Mouse (Mus musculus): ENCODE data around the gene Ppp2r1b. TPM values are rescaled to one million over a fixed set of nuclear protein-coding genes. Genes with fewer than 3 reads are reported as not detected.

The Ppp2r1b gene
- total and polyA plus RNA-seq, 3 experiments, result 6.4 to 44.4 (median 38.4) TPM

DNA sequence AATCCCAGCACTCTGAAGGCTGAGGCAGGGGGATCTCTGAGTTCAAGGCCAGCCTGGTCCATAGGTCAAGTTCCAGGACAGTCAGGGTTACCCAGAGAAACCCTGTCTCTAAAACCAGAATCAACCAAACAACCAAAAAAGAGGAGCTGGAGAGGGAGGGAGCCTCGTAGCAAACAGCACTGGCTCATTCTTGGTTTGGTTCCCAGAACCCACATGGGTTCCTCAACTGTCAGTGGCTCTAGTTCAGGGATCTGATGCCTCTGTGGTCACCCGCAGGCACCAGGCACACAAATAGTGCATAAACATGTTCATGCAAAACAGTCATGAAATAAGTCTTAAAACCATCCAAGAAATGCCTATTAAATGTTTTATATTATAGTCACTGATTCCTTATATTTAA, 23.1 kb downstream of the Ppp2r1b start:
- DNase-seq, result no peak

DNA sequence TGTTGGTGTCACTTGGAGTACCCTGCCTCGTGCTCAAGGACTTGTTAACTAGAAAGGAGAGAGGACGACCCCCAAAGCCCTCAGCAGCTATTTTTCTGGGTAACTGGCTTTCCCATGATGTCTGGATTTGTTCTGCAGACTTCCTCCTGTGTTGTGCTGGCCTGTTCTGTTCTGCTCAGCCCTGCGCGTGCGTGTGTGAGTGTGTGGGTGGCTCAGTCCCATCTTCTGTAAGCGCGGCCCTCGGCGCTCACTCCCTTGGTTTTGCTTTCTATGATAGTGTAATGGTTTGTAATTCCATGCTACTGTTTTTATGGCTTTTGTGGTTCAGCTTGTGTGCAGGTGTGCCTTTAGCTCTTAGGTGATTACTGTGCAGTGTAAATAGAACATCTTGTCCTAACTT, 28.1 kb downstream of the Ppp2r1b start:
- no peak for DNase-seq

DNA sequence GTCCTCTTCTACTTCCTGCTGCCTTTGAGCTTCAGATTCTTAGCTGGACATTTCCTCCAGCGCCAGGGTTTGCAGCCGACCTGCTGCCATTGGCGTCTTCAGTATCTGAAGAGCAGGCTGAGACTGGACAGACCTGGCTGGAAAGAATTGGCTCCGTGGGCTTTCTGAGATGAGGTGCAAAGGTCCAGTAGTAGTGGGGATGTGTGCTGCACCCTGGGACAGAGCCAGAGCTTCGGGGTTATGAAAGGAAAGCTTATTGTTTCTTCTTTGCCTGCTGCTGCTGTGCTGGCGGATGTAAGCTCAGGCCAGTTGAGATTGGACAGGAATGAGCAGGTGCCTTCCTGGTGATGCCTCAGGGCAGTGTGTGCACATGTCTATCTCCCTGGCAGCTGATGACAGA, 28.9 kb downstream of the Ppp2r1b start:
- DNase-seq, result no peak

DNA sequence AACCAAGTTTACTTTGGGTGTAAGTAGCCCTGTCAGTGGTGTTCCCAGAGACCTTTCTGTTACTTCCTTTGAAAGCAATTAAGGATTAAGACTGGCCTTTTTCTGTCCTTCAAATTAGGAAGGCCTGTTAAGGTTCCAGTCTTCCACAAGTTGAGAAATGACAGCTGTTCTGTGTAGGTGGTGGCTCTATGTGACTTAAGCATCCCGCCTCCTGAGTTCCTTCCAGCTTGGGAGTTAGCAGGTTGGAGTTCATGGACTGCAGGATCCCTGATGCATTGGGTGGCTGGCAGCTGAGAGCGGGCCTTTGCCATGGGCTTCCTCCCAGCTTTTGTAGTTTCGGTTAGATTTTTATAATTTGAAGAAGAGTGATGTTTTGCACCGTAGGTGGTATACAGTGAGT, 30.4 kb downstream of the Ppp2r1b start:
- DNase-seq, result no peak

DNA sequence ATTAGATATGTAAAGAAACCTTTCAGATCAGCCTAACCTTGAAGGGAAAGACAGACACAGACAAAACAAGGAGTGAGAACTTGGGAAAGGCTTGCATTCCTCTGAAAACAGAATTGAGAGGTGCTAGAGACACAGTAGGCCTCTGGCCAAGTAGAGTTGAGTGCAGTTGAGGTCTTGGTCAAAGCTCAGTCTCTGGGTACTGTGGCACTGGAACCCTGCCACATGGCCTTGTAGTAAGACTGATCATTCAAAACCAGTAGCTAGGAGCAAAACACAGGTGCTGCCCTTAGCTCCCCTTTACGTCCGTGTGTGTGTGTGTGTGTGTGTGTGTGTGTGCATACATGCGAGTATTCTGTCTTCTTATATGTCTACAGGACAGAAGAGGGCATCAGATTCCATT, 31.2 kb downstream of the Ppp2r1b start:
- DNase-seq, result peak; percentile 78

DNA sequence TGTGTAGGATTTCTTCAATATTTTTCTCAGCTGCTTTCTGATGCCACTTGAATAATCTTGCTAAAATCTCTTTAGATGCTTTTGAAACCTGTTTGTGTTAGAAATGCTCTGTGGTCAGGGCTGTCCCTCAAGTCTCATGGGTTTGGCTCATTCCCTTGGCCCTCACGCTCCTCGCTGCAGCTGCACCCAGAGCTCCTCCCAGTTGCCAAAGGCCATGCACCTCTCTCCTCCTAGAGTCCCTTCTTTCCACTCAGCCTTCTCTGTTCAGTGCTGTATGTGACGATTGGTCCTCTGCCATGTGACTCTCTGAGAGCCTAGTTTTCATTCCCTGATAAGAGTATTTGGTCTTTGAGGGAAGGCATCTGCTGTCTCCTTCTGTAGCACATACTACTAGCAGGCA, 32.3 kb downstream of the Ppp2r1b start:
- no peak for DNase-seq

DNA sequence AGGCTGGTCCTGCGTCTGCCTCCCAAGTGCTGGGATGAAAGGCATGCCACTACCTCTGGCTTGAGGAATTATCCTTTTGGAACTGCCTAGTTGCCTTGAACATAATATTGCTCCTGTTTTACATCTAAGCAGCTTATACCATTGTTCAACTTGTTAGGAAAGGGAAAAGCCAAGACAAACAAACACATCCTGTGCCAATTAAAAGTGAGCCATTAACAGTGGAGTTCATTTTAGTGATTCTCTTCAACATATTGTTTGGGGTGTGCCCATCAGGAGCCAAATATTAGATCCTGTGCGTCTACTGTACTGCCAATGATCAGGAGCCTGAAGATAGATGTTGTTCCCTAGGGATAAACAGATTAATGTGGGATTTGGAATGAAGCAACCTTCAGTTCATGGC, 37.1 kb downstream of the Ppp2r1b start:
- no peak for DNase-seq

DNA sequence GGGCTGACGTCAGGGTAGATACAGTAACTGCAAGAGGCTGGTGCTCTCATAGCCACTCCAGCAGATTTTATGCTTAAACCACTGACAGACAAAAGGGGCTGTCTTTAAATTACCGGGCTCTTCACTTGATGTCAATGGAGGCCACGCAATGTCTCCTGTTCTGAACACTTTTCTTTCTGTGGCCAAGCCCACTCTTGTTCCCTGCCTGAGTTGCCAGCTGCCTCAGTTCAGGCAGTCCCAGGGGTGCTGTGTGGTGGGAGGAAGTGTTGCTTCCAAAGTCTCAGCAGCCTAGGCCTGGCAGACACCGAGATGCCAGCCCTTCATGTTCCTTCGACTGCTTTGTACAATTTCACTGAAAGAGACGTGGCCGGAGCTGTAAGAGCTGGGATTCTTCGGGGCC, 39.0 kb downstream of the Ppp2r1b start:
- DNase-seq, result no peak

DNA sequence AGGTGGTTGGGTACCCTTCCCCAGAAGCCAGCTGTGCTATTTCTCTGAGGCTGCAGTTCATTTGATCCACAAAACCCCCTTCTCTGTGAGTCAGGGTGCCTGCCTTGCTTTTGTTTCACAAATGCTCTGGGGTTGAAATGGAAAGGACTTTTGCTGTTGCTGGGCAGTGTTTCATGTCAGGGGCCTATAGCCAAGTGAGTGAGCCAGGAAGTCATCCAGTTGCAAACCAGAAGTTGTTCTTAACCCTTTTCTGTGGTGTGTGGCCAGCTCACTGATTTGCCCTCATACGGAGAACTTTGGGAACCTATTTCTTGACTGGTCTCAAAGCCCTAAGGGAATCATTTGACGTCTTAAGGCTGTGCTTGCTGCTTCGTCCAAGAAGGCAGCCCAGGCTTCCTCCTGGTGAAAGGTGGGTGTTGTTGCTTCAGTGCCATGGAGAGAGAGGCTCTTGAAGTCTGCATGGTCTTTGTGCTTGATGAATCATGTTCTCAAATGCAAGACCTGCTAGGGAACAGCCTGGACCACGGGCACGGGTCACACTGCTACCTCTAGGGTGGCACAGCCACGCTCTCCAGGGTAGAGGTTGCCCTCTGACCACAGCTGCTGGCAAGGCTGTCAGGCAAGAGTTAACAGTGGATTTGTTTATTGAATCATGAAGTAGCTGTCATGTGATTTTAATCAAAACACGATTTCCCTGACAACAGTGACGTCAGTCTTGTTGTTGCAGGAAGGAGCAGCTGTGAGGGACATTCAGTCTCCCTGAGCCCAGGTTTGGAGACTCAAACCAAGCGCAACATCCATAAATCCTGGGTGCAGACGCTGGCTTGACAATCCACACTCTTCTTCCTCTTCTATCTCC, 39.9 kb downstream of the Ppp2r1b start:
- peak; percentile 58 for DNase-seq

DNA sequence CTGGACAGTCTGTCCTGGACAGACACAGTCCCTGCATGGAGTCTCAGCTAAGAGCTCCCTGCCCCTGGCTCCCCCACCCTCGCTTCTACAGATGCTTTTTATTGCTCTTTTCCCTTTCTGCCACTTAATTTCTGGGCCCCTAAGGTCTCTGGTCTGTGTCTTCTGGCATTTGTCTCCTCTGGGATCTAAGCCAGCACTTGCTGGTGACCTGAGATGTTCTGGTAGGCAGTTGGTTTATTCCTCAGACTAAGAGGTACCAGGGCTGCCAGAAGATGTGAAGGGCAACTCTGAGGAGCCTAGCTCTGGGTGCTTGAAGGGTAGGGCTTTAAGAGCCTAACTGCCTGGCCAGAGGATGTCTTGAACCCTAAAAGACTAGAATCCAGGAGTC, 40.5 kb downstream of the Ppp2r1b start:
- peak; percentile 29 for DNase-seq

DNA sequence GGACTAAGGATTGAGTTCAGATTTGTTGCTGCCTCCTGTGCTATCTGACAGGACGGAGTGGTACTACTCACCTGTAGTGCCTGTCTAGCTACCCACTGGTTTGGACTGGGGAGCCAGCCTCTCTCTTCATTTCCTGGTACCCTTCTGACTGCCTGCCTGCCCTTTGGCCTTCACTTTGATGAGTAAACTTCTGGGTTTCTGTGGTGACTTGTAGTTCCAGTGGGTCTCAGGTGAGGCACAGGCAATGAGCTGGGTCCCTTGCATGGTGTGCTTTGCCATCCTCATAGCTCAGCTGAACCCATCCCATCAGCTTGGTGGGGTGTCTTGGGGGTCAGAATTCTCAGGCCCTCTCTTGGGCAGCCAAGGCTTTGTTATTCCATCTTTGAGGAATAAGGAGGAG, 41.8 kb downstream of the Ppp2r1b start:
- no peak for DNase-seq

DNA sequence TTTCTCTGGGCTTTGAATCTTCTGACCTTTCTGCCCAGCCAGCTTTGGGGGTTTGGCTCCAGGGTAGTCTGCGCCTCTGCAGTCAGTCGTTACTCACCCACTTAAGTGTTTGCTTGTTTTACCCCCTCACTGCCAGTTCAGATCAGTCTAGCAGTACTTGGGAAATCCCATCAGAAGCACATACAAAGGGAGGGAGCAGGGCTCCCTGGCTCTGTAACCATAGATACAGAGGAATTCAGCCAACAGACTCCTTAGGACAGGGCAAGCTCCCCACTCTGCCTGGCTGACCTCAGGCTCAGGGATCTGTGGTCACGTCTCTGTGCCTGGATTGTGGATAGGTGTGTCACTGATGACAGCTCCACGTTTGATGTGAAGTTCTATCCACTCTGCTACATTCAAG, 42.2 kb downstream of the Ppp2r1b start:
- DNase-seq, result peak; percentile 23

DNA sequence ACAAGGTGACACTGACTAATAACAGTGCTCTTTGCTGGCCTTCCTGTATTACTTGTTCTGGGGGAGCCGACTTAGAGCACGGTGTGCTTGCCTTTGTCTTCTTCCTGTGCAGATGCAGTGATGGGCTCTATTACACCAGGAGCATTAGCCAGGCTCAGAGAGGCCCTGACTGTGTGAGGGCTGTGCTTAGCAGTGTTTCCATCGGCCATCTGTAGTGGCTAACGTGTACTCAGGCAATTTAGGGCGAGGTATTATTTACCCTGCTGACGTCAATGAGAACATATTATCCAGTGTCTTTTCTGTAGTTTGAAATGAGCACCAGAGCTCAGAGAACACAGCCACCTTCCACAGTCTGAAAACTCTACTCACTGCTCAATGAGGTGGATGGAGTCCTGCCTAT, 44.1 kb downstream of the Ppp2r1b start:
- DNase-seq, result no peak

DNA sequence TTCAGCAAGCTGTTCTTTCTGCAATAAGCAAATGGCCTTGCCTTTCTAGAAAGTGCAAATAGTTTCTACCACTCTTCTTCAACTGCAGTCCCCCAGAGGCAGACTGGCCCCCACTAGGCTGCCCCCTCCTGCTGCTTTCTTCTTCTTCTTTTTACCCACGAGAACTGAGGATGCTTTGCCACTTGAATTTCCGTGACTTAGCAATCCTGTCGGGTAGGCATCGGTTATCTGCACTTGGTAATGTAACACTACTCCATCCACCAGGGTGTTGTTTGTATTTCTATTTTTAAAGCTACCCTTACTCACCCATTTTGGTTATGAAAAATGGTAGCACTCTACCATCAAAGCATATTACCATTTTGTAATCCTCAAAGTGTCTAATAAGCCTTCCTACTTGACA, 44.9 kb downstream of the Ppp2r1b start:
- no peak for DNase-seq

DNA sequence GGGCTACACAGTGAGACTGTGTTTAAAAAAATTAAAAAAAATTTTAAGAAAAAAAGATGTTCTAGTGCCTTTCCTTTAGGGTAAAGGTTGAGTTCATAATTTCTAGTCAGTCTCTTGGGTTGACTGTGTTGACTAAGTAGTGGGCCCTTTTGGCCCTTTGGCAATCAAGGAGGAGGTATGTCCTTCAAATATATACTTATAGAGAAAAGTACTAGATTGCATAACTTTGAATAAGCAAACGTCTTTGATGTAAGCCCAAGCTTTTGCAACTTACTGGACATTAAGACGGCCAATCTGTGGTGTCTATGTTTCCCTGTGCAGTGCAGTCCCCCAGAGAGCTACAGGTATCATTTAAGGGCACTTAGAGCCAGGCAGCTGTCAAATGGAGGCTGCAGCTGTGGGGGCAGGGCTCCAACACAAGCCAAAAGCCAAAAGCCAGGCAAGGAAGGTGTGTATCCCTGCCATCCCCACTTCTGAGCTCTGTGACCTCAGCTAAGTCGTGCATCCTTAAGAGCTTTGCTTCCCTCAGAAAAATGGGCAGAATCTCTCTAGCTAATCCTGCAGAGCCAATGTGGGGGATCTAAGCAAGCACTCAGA, 45.5 kb downstream of the Ppp2r1b start:
- DNase-seq, result no peak

DNA sequence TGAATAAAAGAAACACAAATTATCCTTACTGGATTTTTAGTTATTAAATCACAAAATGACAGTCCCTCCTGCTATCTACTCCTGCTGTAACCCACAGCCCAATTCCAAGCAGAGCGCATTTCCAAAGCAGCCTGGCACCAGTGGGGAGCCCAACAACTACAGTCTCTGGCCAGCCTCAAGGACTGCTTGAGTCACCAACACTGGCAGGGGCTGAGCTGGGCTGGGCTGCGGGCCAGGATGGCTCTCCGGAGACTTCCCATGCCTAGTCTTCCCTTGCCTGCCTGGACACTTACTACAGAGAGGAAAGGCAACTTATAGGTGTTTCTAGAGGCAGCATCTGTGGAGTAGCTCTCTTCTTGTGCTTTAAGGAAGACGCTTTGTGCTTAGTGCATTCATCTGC, 48.6 kb downstream of the Ppp2r1b start:
- peak; percentile 94 for DNase-seq

DNA sequence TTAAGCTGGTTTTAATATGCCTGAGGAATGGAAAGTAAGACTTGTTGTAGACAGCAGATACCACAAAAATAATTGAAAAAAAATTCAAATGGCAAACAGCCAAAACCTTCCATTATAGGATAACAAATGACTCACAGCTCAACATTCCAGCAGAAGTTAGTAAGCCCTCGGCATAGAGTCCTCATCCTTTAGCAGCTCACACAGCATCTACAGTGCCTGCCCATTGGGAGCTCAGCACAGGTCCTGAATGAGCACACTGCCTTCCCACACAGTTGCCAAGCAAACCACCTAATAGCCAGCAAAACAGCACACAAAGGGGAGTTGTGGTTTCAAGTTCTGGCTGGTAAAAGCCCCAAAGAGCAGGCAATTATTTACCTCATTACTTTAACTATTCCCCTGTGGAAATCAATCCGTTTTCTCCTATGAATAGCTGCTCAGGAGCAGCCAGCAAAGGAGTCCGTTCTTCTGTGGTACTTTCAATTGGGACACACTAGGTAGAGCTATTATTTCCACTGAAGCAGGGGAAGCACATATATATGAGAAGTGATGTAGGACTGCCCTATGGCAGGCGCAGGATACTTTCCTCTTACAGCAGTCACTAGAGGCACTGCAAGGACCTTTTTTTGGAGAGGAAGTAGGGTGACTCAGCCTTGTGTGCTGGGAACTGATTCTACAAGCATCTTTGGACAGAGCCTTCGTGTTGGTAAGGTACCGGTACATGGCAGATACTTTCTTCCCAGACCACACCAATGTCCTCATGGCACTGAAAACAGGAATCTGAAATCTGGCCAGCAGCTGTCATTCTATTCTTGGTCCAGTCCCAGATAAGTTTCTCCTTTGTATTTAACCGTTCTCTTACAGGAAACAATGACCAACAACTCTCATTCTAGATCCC, 55.2 kb downstream of the Ppp2r1b start:
- no peak for DNase-seq

DNA sequence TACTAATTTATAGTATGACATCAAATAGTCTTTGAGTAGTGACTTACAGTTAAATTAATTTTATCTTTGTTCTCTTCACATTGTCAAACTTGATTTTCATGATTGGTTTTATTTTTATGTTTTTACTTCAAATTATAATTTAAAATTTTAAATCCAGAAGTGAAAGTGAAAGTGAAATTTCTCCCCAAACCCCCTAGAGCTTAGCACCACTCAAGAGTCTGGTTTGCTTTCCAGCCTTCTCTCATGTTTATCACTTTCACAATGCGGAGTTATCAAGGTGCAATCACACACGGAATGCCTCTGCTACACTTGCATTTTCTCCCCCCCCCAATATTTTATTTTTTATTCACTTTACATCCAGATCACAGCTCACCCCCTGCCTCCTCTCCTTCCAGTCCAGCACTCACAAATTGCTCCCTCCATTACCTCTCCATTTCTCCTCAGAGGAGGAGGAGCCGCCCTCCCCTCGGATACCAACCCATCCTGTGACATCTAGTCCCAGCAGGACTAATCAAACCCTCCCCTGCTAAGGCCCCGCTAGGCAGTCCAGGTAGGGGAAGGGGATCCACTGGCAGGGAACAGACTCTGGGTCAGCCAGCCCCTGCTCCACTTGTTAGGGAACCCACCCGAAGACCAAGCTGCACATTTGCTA, 59.2 kb downstream of the Ppp2r1b start:
- DNase-seq, result no peak

DNA sequence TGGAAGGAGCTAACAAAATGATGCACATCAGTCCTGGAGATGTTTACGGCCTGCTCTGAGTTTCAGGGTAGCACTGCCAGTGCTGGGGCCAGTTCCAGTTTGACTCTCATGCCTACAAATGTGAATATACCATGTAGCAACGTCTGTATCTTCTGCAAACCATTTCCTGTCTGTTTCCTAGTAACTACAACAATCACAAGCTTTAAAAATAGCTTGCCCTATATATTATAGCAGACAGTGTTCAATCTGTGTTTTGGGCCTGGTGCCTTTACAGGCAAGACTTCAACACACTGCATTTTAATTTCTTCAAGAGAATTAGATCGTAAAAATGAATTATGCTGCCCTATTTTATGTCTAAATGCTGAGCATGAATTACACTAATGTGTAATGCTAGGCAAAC, 60.2 kb downstream of the Ppp2r1b start:
- DNase-seq, result no peak

DNA sequence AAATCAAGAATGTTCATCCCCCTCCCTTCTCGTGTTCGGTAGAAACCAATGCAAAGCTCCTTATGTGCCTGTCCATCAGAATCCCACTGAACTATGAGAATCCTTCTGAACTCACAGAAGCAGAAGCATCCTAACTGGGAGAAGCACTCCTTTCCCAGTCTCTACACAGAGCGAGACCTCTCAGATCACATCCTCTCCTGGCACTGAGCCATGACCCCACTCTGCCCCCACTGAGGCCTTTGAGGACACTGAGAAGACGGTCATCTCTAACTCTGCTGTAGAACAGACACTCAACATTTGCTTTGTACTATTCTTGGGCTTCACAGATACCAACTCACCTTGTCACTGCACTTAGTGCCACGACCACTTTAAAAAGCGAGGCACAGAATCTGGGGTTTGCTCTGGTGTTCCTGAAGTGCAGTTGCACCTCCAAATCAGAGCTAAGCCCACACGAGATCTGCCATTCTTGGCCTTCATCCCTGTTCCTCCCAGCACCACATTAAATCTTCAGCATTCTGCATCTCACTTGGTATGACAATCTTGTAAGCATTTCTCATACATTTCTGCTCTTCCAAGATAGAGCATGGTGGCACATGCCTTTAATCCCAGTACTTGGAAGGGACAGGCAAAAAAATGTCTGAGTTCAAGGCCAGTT, 66.9 kb downstream of the Ppp2r1b start:
- no peak for DNase-seq

DNA sequence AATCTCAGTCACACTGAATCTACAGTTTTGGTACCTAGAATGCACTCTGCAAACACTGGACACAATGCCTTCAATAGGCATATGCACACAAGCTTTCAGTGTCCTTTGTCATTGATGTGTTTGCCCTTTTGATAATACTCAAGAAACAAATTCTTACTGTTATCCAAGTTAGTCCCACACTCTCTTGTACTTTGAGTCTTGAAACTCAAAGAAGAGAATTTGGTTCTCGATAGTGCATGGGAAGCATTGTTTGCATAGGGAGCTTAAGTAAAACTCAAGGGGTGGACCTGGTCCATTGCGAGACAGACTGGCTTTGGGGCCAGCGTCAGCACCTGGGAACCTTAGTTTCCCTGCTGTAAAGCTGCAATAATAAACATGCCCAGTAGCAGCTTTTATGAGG, 73.0 kb downstream of the Ppp2r1b start:
- DNase-seq, result no peak

DNA sequence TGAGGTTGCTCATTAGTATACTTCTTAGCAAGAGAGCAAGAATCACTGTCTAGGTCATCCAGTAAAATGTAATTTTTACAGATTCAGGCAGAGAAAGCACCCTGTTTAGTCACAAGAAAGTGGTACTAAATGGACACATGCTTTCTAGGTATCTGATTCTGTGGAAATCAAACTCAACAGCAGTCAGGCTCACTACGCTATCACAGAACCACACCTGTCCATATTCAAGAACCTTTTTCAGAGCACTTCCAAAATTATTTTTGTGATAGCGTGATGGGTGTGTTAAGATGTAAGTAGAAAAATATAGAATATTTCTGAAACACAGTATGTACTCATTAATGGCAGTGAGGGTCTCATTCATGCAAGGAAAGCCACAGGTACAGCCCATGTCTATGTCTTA, 74.5 kb downstream of the Ppp2r1b start:
- no peak for DNase-seq
